Mouse (Mus musculus) lung, postnatal 0 days (tissue): ENCODE results near the gene Efcab5. TPM values are rescaled to one million over a fixed set of nuclear protein-coding genes. Genes with fewer than 3 reads are reported as not detected.

ENCODE experiments used
- ATAC-seq: fragments of 200-750 bp; cut with Nextera tagmentation; 2 replicates; pipeline ENCODE4 v1.8.0; 2017; ENCODE audit warnings: moderate library complexity
- DNase-seq: peaks from one replicate; pipeline ENCODE4 v3.0.0-alpha.2; 2016; ENCODE audit warnings: low spot score
- H3K27ac ChIP-seq: fragments of 300-500 bp; sonication (generic); 2 replicates; pipeline ENCODE4 v1.5.1; 2014; ENCODE audit warnings: antibody characterized with exemption, mild to moderate bottlenecking, low read length, mixed read lengths
- H3K27me3 ChIP-seq: fragments of 300-500 bp; sonication (generic); replicated peaks from 2 replicates; pipeline ENCODE4 v1.6.1; 2014; ENCODE audit warnings: low read length, mixed read lengths; ENCODE audit not compliant: insufficient read depth
- H3K36me3 ChIP-seq: fragments of 300-500 bp; sonication (generic); 2 replicates; pipeline ENCODE4 v1.6.1; 2014; ENCODE audit warnings: low read length, mixed read lengths; ENCODE audit not compliant: insufficient read depth
- H3K4me1 ChIP-seq: fragments of 300-500 bp; sonication (generic); 2 replicates; pipeline ENCODE4 v1.6.1; 2014; ENCODE audit warnings: antibody characterized with exemption, low read depth, low read length, mixed read lengths; ENCODE audit not compliant: insufficient read depth
- H3K4me2 ChIP-seq: fragments of 300-500 bp; sonication (generic); replicated peaks from 2 replicates; pipeline ENCODE4 v1.6.1; 2014; ENCODE audit warnings: low read depth, mild to moderate bottlenecking, low read length, moderate library complexity, mixed read lengths
- H3K4me3 ChIP-seq: fragments of 300-500 bp; sonication (generic); 2 replicates; pipeline ENCODE4 v1.5.1; 2014; ENCODE audit warnings: low read depth, low read length
- H3K9ac ChIP-seq: fragments of 300-500 bp; sonication (generic); replicated peaks from 2 replicates; pipeline ENCODE4 v1.6.1; 2014; ENCODE audit warnings: low read depth, mild to moderate bottlenecking
- H3K9me3 ChIP-seq: fragments of 300-500 bp; sonication (generic); 2 replicates; pipeline ENCODE4 v1.6.1; 2016; ENCODE audit warnings: low read length, mixed read lengths
- CTCF ChIP-seq: IDR thresholded peaks from 2 replicates; pipeline ENCODE4 v1.5.1; 2016; ENCODE audit warnings: antibody characterized with exemption, mild to moderate bottlenecking
- EP300 ChIP-seq: IDR thresholded peaks from 2 replicates; pipeline ENCODE4 v1.6.1; 2016; ENCODE audit warnings: antibody characterized with exemption, mild to moderate bottlenecking, control low read depth
- WGBS: fragments of 180-500 bp; shearing (Covaris S2); extraction: QIAGEN DNeasy Blood & Tissue Kit; methylation state at CpG from one replicate; pipeline ENCODE4 v1.1.7; 2014; 5-methylcytosine and 5-hydroxymethylcytosine counted together
- microRNA counts: library from miRNA; unstranded; fragments of <30 nt; microRNA quantifications from one replicate; lab custom pipeline; 2015
- microRNA-seq: library from miRNA; unstranded; fragments of <30 nt; microRNA quantifications from one replicate; pipeline ENCODE4, GENCODE M21; 2016
- polyA plus RNA-seq: library from polyadenylated mRNA; unstranded; fragments of >200 nt; fragmentation: Nextera tagmentation; extraction: Ambion mirVana; gene quantifications from 2 replicates; pipeline ENCODE4 v1.2.1, GENCODE M21; 2015

The Efcab5 gene
- polyA plus RNA-seq, 1 experiment from 2014 or later, result 0.31 TPM

- no peak for ATAC-seq
- Histone ChIP-seq H3K4me3 (no peak overlapping the region), H3K4me1 (no peaks in the 10 kb centered on the region), H3K27me3 (no peaks in the 10 kb centered on the region), H3K9ac (no peak overlapping the region), H3K4me2 (no peak overlapping the region), H3K36me3 (no peaks in the 10 kb centered on the region), H3K9me3 (no peaks in the 10 kb centered on the region), H3K27ac (no peak overlapping the region)
- no peak for DNase-seq
- whole genome bisulfite sequencing, result 92% methylated on average over 2 of the region's 2 CpGs
- TF ChIP-seq EP300 (no peak), CTCF (no peak)
Observed at GRCm38 (mm10) chr11:77063406-77063805, 125.4 kb downstream of the Efcab5 start.

- 62% methylated on average over 5 of the region's 5 CpGs for WGBS
Observed at GRCm38 (mm10) chr11:77061951-77062350, 126.8 kb downstream of the Efcab5 start.

GRCm38 (mm10) chr11:77042816-77043215 is 146.0 kb downstream of the Efcab5 start:
- Histone ChIP-seq H3K4me1 (no peaks in the 10 kb centered on the region), H3K4me2 (no peak overlapping the region), H3K27me3 (no peaks in the 10 kb centered on the region), H3K9me3 (no peaks in the 10 kb centered on the region), H3K36me3 (peaks cover 3% of the 10 kb centered on the region), H3K27ac (no peak overlapping the region), H3K9ac (no peak overlapping the region), H3K4me3 (no peak overlapping the region)
- DNase-seq, result no peak
- TF ChIP-seq EP300 (no peak), CTCF (no peak)
- WGBS, result 91% methylated on average over 2 of the region's 2 CpGs
- no peak for ATAC-seq

More at GRCm38 (mm10) chr11:77061951-77062350, 126.8 kb downstream of the Efcab5 start:
- Histone ChIP-seq H3K4me2 (no peak overlapping the region), H3K4me3 (no peak overlapping the region), H3K27me3 (no peaks in the 10 kb centered on the region), H3K9me3 (no peaks in the 10 kb centered on the region), H3K9ac (no peak overlapping the region), H3K36me3 (no peaks in the 10 kb centered on the region), H3K4me1 (no peaks in the 10 kb centered on the region), H3K27ac (no peak overlapping the region)
- TF ChIP-seq CTCF (no peak), EP300 (no peak)
- no peak for DNase-seq
- no peak for ATAC-seq

GRCm38 (mm10) chr11:77041891-77042290 is 146.9 kb downstream of the Efcab5 start:
- no peaks in the 10 kb centered on the region for H3K9me3 ChIP-seq
- no peaks in the 10 kb centered on the region for H3K4me1 ChIP-seq
- ATAC-seq (no peak), DNase-seq (no peak)
- H3K9ac ChIP-seq, result no peak overlapping the region
- WGBS, result 86% methylated on average over 4 of the region's 4 CpGs
- H3K4me3 ChIP-seq, result no peak overlapping the region
- no peaks in the 10 kb centered on the region for H3K27me3 ChIP-seq
- no peak overlapping the region for H3K27ac ChIP-seq
- no peak overlapping the region for H3K4me2 ChIP-seq
- no peaks in the 10 kb centered on the region; the same call in none of the 2 replicates for H3K36me3 ChIP-seq
- TF ChIP-seq EP300, result no peak
- TF ChIP-seq CTCF, result no peak

MicroRNAs within 50 kb of the gene (microRNA counts, 519-probe panel; counts per million panel counts)
- microRNA mmu-miR-423-3p (lab: Ali Mortazavi, UCI) (4,401 counts per million, percentile 47 among the panel's probes with 10 or more counts), microRNA mmu-miR-423-5p (lab: Ali Mortazavi, UCI) (4,089 counts per million, percentile 40 among the panel's probes with 10 or more counts)

Small RNA genes lying within 50 kb of the gene (microRNA-seq; reads per million reads assigned to microRNA genes)
- 2,418 reads per million, percentile 85 among the genes with 10 or more reads in this experiment for gene Mir423

Other genes with a start within 250 kb of the Efcab5 start
- gene Slc6a4, start 190.4 kb downstream of the Efcab5 start, polyA plus RNA-seq, result 1.8 and 2.4 TPM in 2 replicates
- 58.5 and 59.7 TPM in 2 replicates for gene Nsrp1, start 110.5 kb downstream of the Efcab5 start, polyA plus RNA-seq
- 13.2 TPM in 2 replicates for gene Ssh2, start 27.3 kb upstream of the Efcab5 start, polyA plus RNA-seq